Mouse (Mus musculus) spleen, adult 2 months (tissue): ENCODE measurements around the gene Coq10b.

ENCODE experiments used
- CTCF ChIP-seq: fragments of 200-500 bp; IDR thresholded peaks from 2 replicates; pipeline ENCODE4 v1.5.1; 2011; ENCODE audit warnings: mild to moderate bottlenecking, inconsistent platforms; ENCODE audit not compliant: insufficient read depth, insufficient read length, insufficient replicate concordance; ENCODE audit errors: extremely low read depth
- POLR2A ChIP-seq: fragments of 200-500 bp; IDR thresholded peaks from 2 replicates; pipeline ENCODE4 v1.6.1; 2011; ENCODE audit warnings: low read depth, low read length, inconsistent platforms

DNA sequence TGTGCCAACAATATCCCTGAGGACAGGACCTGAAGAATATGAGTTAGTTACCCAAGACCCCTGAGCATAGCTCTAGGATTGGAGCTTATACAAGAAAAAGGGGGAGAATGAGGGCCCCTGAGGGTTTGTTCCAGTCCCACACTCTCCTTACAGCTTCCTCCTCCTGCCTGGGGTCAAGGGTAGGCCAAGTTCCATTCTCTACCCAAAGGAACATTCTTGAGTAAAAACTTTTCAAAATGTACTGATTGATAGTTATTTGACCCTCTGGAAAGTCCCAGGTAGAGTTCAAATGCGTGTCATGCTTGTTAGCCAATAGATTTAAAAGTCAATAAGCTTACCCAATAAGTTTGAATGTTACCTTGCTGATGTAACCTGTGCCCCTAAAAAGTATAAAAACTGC lies 55.1 kb downstream of the Coq10b start:
- no peak for TF ChIP-seq POLR2A
- TF ChIP-seq CTCF = no peak
